Mouse (Mus musculus): ENCODE data around the gene Snai3. TPM values are rescaled to one million over a fixed set of nuclear protein-coding genes. Genes with fewer than 3 reads are reported as not detected.

Gene Snai3
- polyA plus RNA-seq, 1 experiment from 2014 or later = 0.51 TPM

- H3K9ac ChIP-seq (ENCODE audit: low read depth, low read length) = no peak overlapping the region
- no peak overlapping the region for H3K27ac ChIP-seq (ENCODE audit: low read depth, low read length)
- no peaks in the 10 kb centered on the region for H3K27me3 ChIP-seq (ENCODE audit: control insufficient read depth, insufficient read depth, low read length)
- H3K9me3 ChIP-seq (ENCODE audit: control insufficient read depth, low read length) = no peaks in the 10 kb centered on the region
- no peak overlapping the region for H3K4me3 ChIP-seq (ENCODE audit: low read length)
- H3K36me3 ChIP-seq (ENCODE audit: control insufficient read depth, insufficient read depth, low read length) = peaks cover 98% of the 10 kb centered on the region
- WGBS = 82% methylated on average over 9 of the region's 9 CpGs
- H3K4me2 ChIP-seq (replicated peaks; ENCODE audit: low read depth, low read length) = no peak overlapping the region
- no peak for ATAC-seq (ENCODE audit: low FRiP score, low TSS enrichment)
- no peaks in the 10 kb centered on the region for H3K4me1 ChIP-seq (ENCODE audit: control insufficient read depth, insufficient read depth, low read length)
Measured at GRCm38 (mm10) chr8:122414311-122414710, 46.2 kb downstream of the Snai3 start.

GRCm38 (mm10) chr8:122407678-122408077 is 52.9 kb downstream of the Snai3 start:
- peaks cover 99% of the 10 kb centered on the region for H3K36me3 ChIP-seq (ENCODE audit: control insufficient read depth, insufficient read depth, low read length)
- H3K4me1 ChIP-seq (ENCODE audit: control insufficient read depth, insufficient read depth, low read length) = no peaks in the 10 kb centered on the region
- H3K9ac ChIP-seq (ENCODE audit: low read depth, low read length) = no peak overlapping the region
- no peak overlapping the region for H3K27ac ChIP-seq (ENCODE audit: low read depth, low read length)
- no peak overlapping the region for H3K4me2 ChIP-seq (replicated peaks; ENCODE audit: low read depth, low read length)
- WGBS = 98% methylated on average over 7 of the region's 7 CpGs
- H3K4me3 ChIP-seq (ENCODE audit: low read length) = no peak overlapping the region
- no peaks in the 10 kb centered on the region for H3K27me3 ChIP-seq (ENCODE audit: control insufficient read depth, insufficient read depth, low read length)
- no peaks in the 10 kb centered on the region for H3K9me3 ChIP-seq (ENCODE audit: control insufficient read depth, low read length)
- ATAC-seq (ENCODE audit: low FRiP score, low TSS enrichment) = no peak

GRCm38 (mm10) chr8:122405146-122405805 is 55.3 kb downstream of the Snai3 start:
- 89% methylated on average over 9 of the region's 9 CpGs for WGBS
- Histone ChIP-seq H3K4me3 (ENCODE audit: low read length) (no peak overlapping the region), H3K27ac (ENCODE audit: low read depth, low read length) (no peak overlapping the region), H3K9ac (ENCODE audit: low read depth, low read length) (no peak overlapping the region), H3K4me2 (replicated peaks; ENCODE audit: low read depth, low read length) (no peak overlapping the region), H3K36me3 (ENCODE audit: control insufficient read depth, insufficient read depth, low read length) (peaks cover 99% of the 10 kb centered on the region), H3K9me3 (ENCODE audit: control insufficient read depth, low read length) (no peaks in the 10 kb centered on the region), H3K27me3 (ENCODE audit: control insufficient read depth, insufficient read depth, low read length) (no peaks in the 10 kb centered on the region), H3K4me1 (ENCODE audit: control insufficient read depth, insufficient read depth, low read length) (no peaks in the 10 kb centered on the region)
- ATAC-seq (ENCODE audit: low FRiP score, low TSS enrichment) = no peak

Small RNA genes within 50 kb of the gene (microRNA-seq; reads per million reads assigned to microRNA genes)
- gene Gm24366 = not detected

Other genes starting within 250 kb of the Snai3 start
- 2.7 and 2.8 TPM in 2 replicates for gene Zfpm1, start 178.6 kb downstream of the Snai3 start, polyA plus RNA-seq (2014; fragmentation: Nextera tagmentation; extraction: Ambion mirVana)
- not detected in 2 replicates for gene Trhr2, start 100.0 kb downstream of the Snai3 start, polyA plus RNA-seq (2014; fragmentation: Nextera tagmentation; extraction: Ambion mirVana)
- gene Zc3h18, start 84.1 kb downstream of the Snai3 start, polyA plus RNA-seq (2014; fragmentation: Nextera tagmentation; extraction: Ambion mirVana) = 35.7 and 43.8 TPM in 2 replicates
- gene Il17c, start 38.7 kb downstream of the Snai3 start, polyA plus RNA-seq (2014; fragmentation: Nextera tagmentation; extraction: Ambion mirVana) = not detected in 2 replicates
- 186 and 216 TPM in 2 replicates for gene Cyba, start 27.8 kb downstream of the Snai3 start, polyA plus RNA-seq (2014; fragmentation: Nextera tagmentation; extraction: Ambion mirVana)
- gene Mvd, start 17.3 kb downstream of the Snai3 start, polyA plus RNA-seq (2014; fragmentation: Nextera tagmentation; extraction: Ambion mirVana) = 23.2 and 36.1 TPM in 2 replicates
- gene Rnf166, start 15.3 kb upstream of the Snai3 start, polyA plus RNA-seq (2014; fragmentation: Nextera tagmentation; extraction: Ambion mirVana) = 33.5 and 35.3 TPM in 2 replicates
- 50.4 and 51.6 TPM in 2 replicates for gene Ctu2, start 15.4 kb upstream of the Snai3 start, polyA plus RNA-seq (2014; fragmentation: Nextera tagmentation; extraction: Ambion mirVana)
- gene Piezo1, start 90.6 kb upstream of the Snai3 start, polyA plus RNA-seq (2014; fragmentation: Nextera tagmentation; extraction: Ambion mirVana) = 16.5 and 17.9 TPM in 2 replicates
- 42.7 and 48.5 TPM in 2 replicates for gene Cdt1, start 107.3 kb upstream of the Snai3 start, polyA plus RNA-seq (2014; fragmentation: Nextera tagmentation; extraction: Ambion mirVana)
- gene Aprt, start 116.2 kb upstream of the Snai3 start, polyA plus RNA-seq (2014; fragmentation: Nextera tagmentation; extraction: Ambion mirVana) = 370 and 400 TPM in 2 replicates
- 10.6 and 14.7 TPM in 2 replicates for gene Galns, start 150.7 kb upstream of the Snai3 start, polyA plus RNA-seq (2014; fragmentation: Nextera tagmentation; extraction: Ambion mirVana)
- gene Trappc2l, start 150.9 kb upstream of the Snai3 start, polyA plus RNA-seq (2014; fragmentation: Nextera tagmentation; extraction: Ambion mirVana) = 59.8 and 74.9 TPM in 2 replicates
- gene Pabpn1l, start 162.0 kb upstream of the Snai3 start, polyA plus RNA-seq (2014; fragmentation: Nextera tagmentation; extraction: Ambion mirVana) = not detected in 2 replicates
- 3.6 and 3.7 TPM in 2 replicates for gene Cbfa2t3, start 238.4 kb upstream of the Snai3 start, polyA plus RNA-seq (2014; fragmentation: Nextera tagmentation; extraction: Ambion mirVana)